Mouse (Mus musculus): Measurements from ENCODE around the gene Tnnc2. TPM values are rescaled to one million over a fixed set of nuclear protein-coding genes. Genes with fewer than 3 reads are reported as not detected.

Tnnc2 gene
- polyA plus RNA-seq, 1 experiment from 2014 or later: 0.18 TPM

- no peak for ATAC-seq
- no peak for DNase-seq (ENCODE audit: low read depth, low spot score)
- no peaks in the 10 kb centered on the region for H3K27me3 ChIP-seq
- in situ Hi-C loops (cut with MboI; ENCODE audit: low pct_unique_long_range_greater_than_20kb): no loop called here
- CTCF ChIA-PET: no interaction called here
- no peak for TF ChIP-seq CTCF (IDR thresholded peaks at IDR 0.05)
- POLR2A ChIA-PET: no interaction called here
Observed at GRCm38 (mm10) chr2:164765841-164766240, 13.9 kb downstream of the Tnnc2 start.

- ChIA-PET CTCF (interaction anchor here (1.3 kb wide), 1 partner anchor 32 kb away, joined by 4 read pairs; no protein-coding TSS in a partner anchor), POLR2A (no interaction called here)
- ATAC-seq: no peak
- in situ Hi-C loops (cut with MboI; ENCODE audit: low pct_unique_long_range_greater_than_20kb): no loop called here
- no peak for DNase-seq (ENCODE audit: low read depth, low spot score)
- no peaks in the 10 kb centered on the region for H3K27me3 ChIP-seq
- no peak for TF ChIP-seq CTCF (IDR thresholded peaks at IDR 0.05)
Observed at GRCm38 (mm10) chr2:164762593-164762992, 17.2 kb downstream of the Tnnc2 start.

- ATAC-seq: no peak
- in situ Hi-C loops (cut with MboI; ENCODE audit: low pct_unique_long_range_greater_than_20kb): no loop called here
- H3K27me3 ChIP-seq: no peaks in the 10 kb centered on the region
- ChIA-PET POLR2A (no interaction called here), CTCF (interaction anchor here (1.3 kb wide), 1 partner anchor 32 kb away, joined by 4 read pairs; no protein-coding TSS in a partner anchor)
- no peak for DNase-seq (ENCODE audit: low read depth, low spot score)
- no peak for TF ChIP-seq CTCF (IDR thresholded peaks at IDR 0.05)
Observed at GRCm38 (mm10) chr2:164761971-164762370, 17.8 kb downstream of the Tnnc2 start.

- TF ChIP-seq CTCF (IDR thresholded peaks at IDR 0.05): no peak
- ChIA-PET POLR2A (interaction anchor here (1.9 kb wide), 1 partner anchor 15 kb away, joined by 5 read pairs; the partner anchor contains the start of genes Dnttip1 and Wfdc3), CTCF (no interaction called here)
- ATAC-seq: no peak
- in situ Hi-C loops (cut with MboI; ENCODE audit: low pct_unique_long_range_greater_than_20kb): no loop called here
- no peak for DNase-seq (ENCODE audit: low read depth, low spot score)
- no peaks in the 10 kb centered on the region for H3K27me3 ChIP-seq
Observed at GRCm38 (mm10) chr2:164761502-164761901, 18.3 kb downstream of the Tnnc2 start.

GRCm38 (mm10) chr2:164760059-164760833, 19.5 kb downstream of the Tnnc2 start:
- ChIA-PET CTCF (interaction anchor here (1.0 kb wide), 1 partner anchor 11 kb away, joined by 3 read pairs; no protein-coding TSS in a partner anchor), POLR2A (interaction anchor here (1.9 kb wide), 2 partner anchors 10 to 14 kb away, joined by 5 read pairs; partner anchors contain the start of genes Dnttip1 and Wfdc3)
- in situ Hi-C loops (cut with MboI; ENCODE audit: low pct_unique_long_range_greater_than_20kb): no loop called here
- no peak for TF ChIP-seq CTCF (IDR thresholded peaks at IDR 0.05)
- ATAC-seq (no peak), DNase-seq (ENCODE audit: low read depth, low spot score) (no peak)
- H3K27me3 ChIP-seq: no peaks in the 10 kb centered on the region

DNA sequence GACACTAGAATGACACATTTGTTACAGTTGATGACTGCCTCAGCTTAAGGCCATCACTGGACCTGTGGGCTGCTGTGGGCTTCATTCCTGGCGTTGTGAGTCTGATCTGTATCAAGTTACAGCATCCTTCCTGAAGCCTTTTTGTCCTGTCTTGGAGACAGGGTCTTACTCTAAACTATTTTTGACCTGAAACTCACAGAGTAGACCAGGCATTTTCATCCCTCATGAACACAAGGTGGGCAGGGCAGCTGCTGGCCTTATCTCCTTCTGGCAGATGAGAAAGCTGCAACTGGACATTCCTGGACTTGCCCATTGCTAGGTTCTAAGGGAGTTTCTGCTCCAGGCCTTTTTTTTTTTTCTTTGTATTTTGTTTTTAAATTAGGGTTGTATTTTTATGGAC, 21.1 kb downstream of the Tnnc2 start:
- no peaks in the 10 kb centered on the region for H3K27me3 ChIP-seq
- ATAC-seq (no peak), DNase-seq (ENCODE audit: low read depth, low spot score) (no peak)
- in situ Hi-C loops (cut with MboI; ENCODE audit: low pct_unique_long_range_greater_than_20kb): no loop called here
- TF ChIP-seq CTCF (IDR thresholded peaks at IDR 0.05): no peak
- CTCF ChIA-PET: no interaction called here
- POLR2A ChIA-PET: interaction anchor here (1.0 to 1.9 kb wide), 2 partner anchors 9 to 11 kb away, joined by 3 to 5 read pairs; no protein-coding TSS in a partner anchor

- no peak for TF ChIP-seq CTCF (IDR thresholded peaks at IDR 0.05)
- ATAC-seq (no peak), DNase-seq (ENCODE audit: low read depth, low spot score) (no peak)
- POLR2A ChIA-PET: interaction anchor here (1.0 kb wide), 1 partner anchor 10 kb away, joined by 3 read pairs; no protein-coding TSS in a partner anchor
- no peaks in the 10 kb centered on the region for H3K27me3 ChIP-seq
- in situ Hi-C loops (cut with MboI; ENCODE audit: low pct_unique_long_range_greater_than_20kb): no loop called here
- CTCF ChIA-PET: no interaction called here
Observed at GRCm38 (mm10) chr2:164757841-164758240, 21.9 kb downstream of the Tnnc2 start.

- TF ChIP-seq CTCF (IDR thresholded peaks at IDR 0.05): no peak
- ATAC-seq (no peak), DNase-seq (ENCODE audit: low read depth, low spot score) (no peak)
- ChIA-PET POLR2A (no interaction called here), CTCF (interaction anchor here (1.0 to 1.4 kb wide), 2 partner anchors 29 to 39 kb away, joined by 4 read pairs; no protein-coding TSS in a partner anchor)
- in situ Hi-C loops (cut with MboI; ENCODE audit: low pct_unique_long_range_greater_than_20kb): no loop called here
- no peaks in the 10 kb centered on the region for H3K27me3 ChIP-seq
Observed at GRCm38 (mm10) chr2:164754800-164755199, 25.0 kb downstream of the Tnnc2 start.

DNA sequence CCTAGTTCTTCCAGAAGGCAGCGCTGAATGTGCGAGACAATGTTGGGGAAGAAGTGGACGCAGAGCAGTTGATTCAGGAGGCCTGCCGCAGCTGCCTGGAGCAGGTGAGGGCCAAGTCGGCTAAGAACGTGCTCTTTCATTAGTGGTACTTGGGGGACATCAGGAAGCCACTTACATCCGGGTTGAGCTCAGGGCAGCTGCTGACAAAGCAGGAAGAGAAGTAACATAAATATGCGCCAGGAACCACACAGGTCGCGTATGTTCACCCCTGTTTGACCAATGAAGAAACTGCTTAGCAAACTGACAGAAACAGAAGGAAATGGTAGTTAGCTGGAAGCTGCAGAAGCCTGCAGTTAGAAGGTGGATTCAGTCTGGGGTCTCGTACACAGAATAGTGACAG, 25.7 kb downstream of the Tnnc2 start:
- CTCF ChIA-PET: interaction anchor here (1.0 to 1.4 kb wide), 2 partner anchors 28 to 40 kb away, joined by 4 read pairs; no protein-coding TSS in a partner anchor
- in situ Hi-C loops (cut with MboI; ENCODE audit: low pct_unique_long_range_greater_than_20kb): no loop called here
- no peak for DNase-seq (ENCODE audit: low read depth, low spot score)
- no peaks in the 10 kb centered on the region for H3K27me3 ChIP-seq
- TF ChIP-seq CTCF (IDR thresholded peaks at IDR 0.05): no peak
- no peak for ATAC-seq
- POLR2A ChIA-PET: no interaction called here

GRCm38 (mm10) chr2:164752454-164752853, 27.3 kb downstream of the Tnnc2 start:
- DNase-seq (ENCODE audit: low read depth, low spot score) (no peak), ATAC-seq (no peak)
- ChIA-PET POLR2A (interaction anchor here (0.7 kb wide), 1 partner anchor 46 kb away, joined by 3 read pairs; no protein-coding TSS in a partner anchor), CTCF (no interaction called here)
- in situ Hi-C loops (cut with MboI; ENCODE audit: low pct_unique_long_range_greater_than_20kb): no loop called here
- TF ChIP-seq CTCF (IDR thresholded peaks at IDR 0.05): no peak
- H3K27me3 ChIP-seq: no peaks in the 10 kb centered on the region

DNA sequence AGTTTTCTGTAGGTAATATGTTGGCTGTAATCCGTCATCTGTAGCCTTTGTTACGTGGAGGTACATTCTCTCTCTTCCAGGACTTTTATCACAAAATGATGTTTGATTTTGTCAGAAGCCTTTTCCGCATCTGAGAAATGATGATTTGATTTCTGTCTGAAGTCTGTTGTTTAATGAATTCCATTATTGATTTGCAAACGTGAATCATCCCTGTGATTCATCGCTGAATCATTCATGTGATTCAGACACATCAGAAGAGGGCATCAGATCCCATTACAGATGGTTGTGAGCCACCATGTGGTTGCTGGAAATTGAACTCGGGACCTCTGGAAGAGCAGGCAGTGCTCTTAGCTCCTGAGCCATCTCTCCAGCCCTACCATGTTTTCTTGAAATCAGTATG, 30.8 kb downstream of the Tnnc2 start:
- POLR2A ChIA-PET: interaction anchor here (0.6 to 1.1 kb wide), 5 partner anchors 8 to 36 kb away, joined by 3 to 5 read pairs (median 4); partner anchors contain the start of gene Snx21
- in situ Hi-C loops (cut with MboI; ENCODE audit: low pct_unique_long_range_greater_than_20kb): no loop called here
- CTCF ChIA-PET: interaction anchor here (1.1 to 1.2 kb wide), 2 partner anchors 11 to 30 kb away, joined by 3 read pairs; no protein-coding TSS in a partner anchor
- DNase-seq (ENCODE audit: low read depth, low spot score) (no peak), ATAC-seq (no peak)
- no peaks in the 10 kb centered on the region for H3K27me3 ChIP-seq
- no peak for TF ChIP-seq CTCF (IDR thresholded peaks at IDR 0.05)

Data from Patski (cell line).